Mouse (Mus musculus): ENCODE results near the gene Usp11.

GRCm38 (mm10) chrX:20748829-20749228 is 45.1 kb downstream of the Usp11 start:
- TF ChIP-seq MAFK (IDR thresholded peaks at IDR 0.05; ENCODE audit: insufficient read depth, low read depth, low read length) (no peak), ZC3H11A (IDR thresholded peaks at IDR 0.05; ENCODE audit: borderline replicate concordance, low read depth, low read length) (no peak), ZNF384 (IDR thresholded peaks at IDR 0.05; ENCODE audit: low read depth, low read length) (no peak), HCFC1 (IDR thresholded peaks at IDR 0.05; ENCODE audit: borderline replicate concordance, insufficient read depth, low read length) (no peak), CHD2 (IDR thresholded peaks at IDR 0.05; ENCODE audit: low read depth, low read length) (no peak)

Data from ES-E14 (cell line).